Mouse (Mus musculus) hindbrain, embryonic 15.5 days (tissue): ENCODE data around the gene Sva. TPM values are rescaled to one million over a fixed set of nuclear protein-coding genes. Genes with fewer than 3 reads are reported as not detected.

Experiments used
- ATAC-seq: fragments of 200-750 bp; cut with Nextera tagmentation; 2 replicates; pipeline ENCODE4 v1.8.0; 2017; ENCODE audit warnings: low read depth, moderate number of reproducible peaks, moderate TSS enrichment; ENCODE audit not compliant: low FRiP score
- H3K27ac ChIP-seq: fragments of 300-500 bp; sonication (generic); replicated peaks from 2 replicates; pipeline ENCODE4 v1.5.1; 2015; ENCODE audit warnings: mild to moderate bottlenecking, inconsistent platforms
- H3K27me3 ChIP-seq: fragments of 300-500 bp; sonication (generic); 2 replicates; pipeline ENCODE4 v1.6.1; 2015; ENCODE audit warnings: control low read depth, inconsistent platforms
- H3K36me3 ChIP-seq: fragments of 300-500 bp; sonication (generic); 2 replicates; pipeline ENCODE4 v1.6.1; 2015; ENCODE audit warnings: control low read depth, inconsistent platforms
- H3K4me1 ChIP-seq: fragments of 300-500 bp; sonication (generic); replicated peaks from 2 replicates; pipeline ENCODE4 v1.6.1; 2015; ENCODE audit warnings: control low read depth, inconsistent platforms
- H3K4me2 ChIP-seq: fragments of 300-500 bp; sonication (generic); 2 replicates; pipeline ENCODE4 v1.6.1; 2015; ENCODE audit warnings: moderate library complexity, mild to moderate bottlenecking, inconsistent platforms
- H3K4me3 ChIP-seq: fragments of 300-500 bp; sonication (generic); 2 replicates; pipeline ENCODE4 v1.5.1; 2015; ENCODE audit warnings: mild to moderate bottlenecking, inconsistent platforms
- H3K9ac ChIP-seq: fragments of 300-500 bp; sonication (generic); 2 replicates; pipeline ENCODE4 v1.6.1; 2015; ENCODE audit warnings: inconsistent platforms
- H3K9me3 ChIP-seq: fragments of 300-500 bp; sonication (generic); 2 replicates; pipeline ENCODE4 v1.6.1; 2016; ENCODE audit warnings: control low read depth, inconsistent platforms
- polyA plus RNA-seq: library from polyadenylated mRNA; unstranded; fragments of >200 nt; fragmentation: Nextera tagmentation; extraction: Ambion mirVana; gene quantifications from 2 replicates; pipeline ENCODE4 v1.2.1, GENCODE M21; 2015

The Sva gene
- polyA plus RNA-seq = not detected in 2 replicates

- Histone ChIP-seq H3K27me3 (no peaks in the 10 kb centered on the region), H3K36me3 (no peaks in the 10 kb centered on the region), H3K4me3 (no peak within 1 kb of the TSS), H3K9ac (no peak within 1 kb of the TSS), H3K4me2 (no peak within 1 kb of the TSS), H3K9me3 (no peaks in the 10 kb centered on the region), H3K27ac (no peak within 1 kb of the TSS), H3K4me1 (no peaks in the 10 kb centered on the region)
- no peak for ATAC-seq
Observed at GRCm38 (mm10) chr6:42038094-42038493, at the start of gene Sva. Gene Sva, plus strand, starts transcription at chr6:42038394.

Other genes starting within 250 kb of the Sva start
- not detected in 2 replicates for gene Pip, start 190.9 kb upstream of the Sva start, polyA plus RNA-seq
- not detected in 2 replicates for gene Sval2, start 185.4 kb upstream of the Sva start, polyA plus RNA-seq
- gene Sval1, start 86.8 kb upstream of the Sva start, polyA plus RNA-seq = not detected in 2 replicates
- not detected in 2 replicates for gene Sval3, start 70.3 kb upstream of the Sva start, polyA plus RNA-seq
- gene Tas2r139, start 102.5 kb downstream of the Sva start, polyA plus RNA-seq = not detected in 2 replicates
- not detected in 2 replicates for gene Tas2r144, start 176.9 kb downstream of the Sva start, polyA plus RNA-seq
- 11.0 and 12.0 TPM in 2 replicates for gene Gstk1, start 207.5 kb downstream of the Sva start, polyA plus RNA-seq
- gene Tmem139, start 223.6 kb downstream of the Sva start, polyA plus RNA-seq = 0.18 and 0.26 TPM in 2 replicates
- 32.0 and 35.9 TPM in 2 replicates for gene Casp2, start 226.6 kb downstream of the Sva start, polyA plus RNA-seq
- 0.94 and 1.5 TPM in 2 replicates for gene Clcn1, start 248.3 kb downstream of the Sva start, polyA plus RNA-seq